Mouse (Mus musculus) testis, adult 2 months (tissue): Measurements from ENCODE around the gene Slc22a12. TPM values are rescaled to one million over a fixed set of nuclear protein-coding genes. Genes with fewer than 3 reads are reported as not detected.

ENCODE experiments used
- H3K27ac ChIP-seq: fragments of 200-500 bp; 2 replicates; pipeline ENCODE4 v1.5.1; 2012; ENCODE audit warnings: low read depth, low read length; ENCODE audit not compliant: control insufficient read depth, insufficient read depth
- H3K27me3 ChIP-seq: fragments of 200-500 bp; 2 replicates; pipeline ENCODE4 v1.6.1; 2012; ENCODE audit warnings: mild to moderate bottlenecking, low read length, moderate library complexity; ENCODE audit not compliant: control insufficient read depth, insufficient read depth
- H3K36me3 ChIP-seq: fragments of 200-500 bp; 2 replicates; pipeline ENCODE4 v1.6.1; 2012; ENCODE audit warnings: mild to moderate bottlenecking, low read length; ENCODE audit not compliant: control insufficient read depth, insufficient read depth
- H3K4me1 ChIP-seq: fragments of 200-500 bp; 2 replicates; pipeline ENCODE4 v1.6.1; 2012; ENCODE audit warnings: low read length; ENCODE audit not compliant: control insufficient read depth, insufficient read depth
- H3K4me3 ChIP-seq: fragments of 200-500 bp; 2 replicates; pipeline ENCODE4 v1.5.1; 2012; ENCODE audit warnings: low read depth, mild to moderate bottlenecking, low read length, moderate library complexity, mixed read lengths; ENCODE audit not compliant: control insufficient read depth
- CTCF ChIP-seq: fragments of 200-500 bp; IDR thresholded peaks from 2 replicates; pipeline ENCODE4 v1.5.1; 2012; ENCODE audit warnings: low read depth, mild to moderate bottlenecking, inconsistent platforms, low read length, moderate library complexity; ENCODE audit not compliant: control insufficient read depth, insufficient read depth, insufficient replicate concordance
- POLR2A ChIP-seq: fragments of 200-500 bp; IDR thresholded peaks from 2 replicates; pipeline ENCODE4 v1.6.1; 2012; ENCODE audit warnings: low read depth, mild to moderate bottlenecking, inconsistent platforms, low read length, moderate library complexity; ENCODE audit not compliant: control insufficient read depth
- polyA plus RNA-seq: library from polyadenylated mRNA; depleted of rRNA; stranded (reverse); fragments of >200 nt; gene quantifications from 2 replicates; pipeline ENCODE4 v1.2.3, GENCODE M21; 2012

The Slc22a12 gene
- polyA plus RNA-seq, 1 experiment = 6.9 TPM

- H3K27me3 ChIP-seq = peaks cover 2% of the 10 kb centered on the region
- TF ChIP-seq POLR2A (no peak), CTCF (no peak)
- no peaks in the 10 kb centered on the region for H3K36me3 ChIP-seq
- H3K27ac ChIP-seq = no peak overlapping the region
- H3K4me1 ChIP-seq = peaks cover 9% of the 10 kb centered on the region
- H3K4me3 ChIP-seq = no peak overlapping the region; the same call in 1 of the 2 replicates
Measured at GRCm38 (mm10) chr19:6497150-6497801, 45.6 kb downstream of the Slc22a12 start.

DNA sequence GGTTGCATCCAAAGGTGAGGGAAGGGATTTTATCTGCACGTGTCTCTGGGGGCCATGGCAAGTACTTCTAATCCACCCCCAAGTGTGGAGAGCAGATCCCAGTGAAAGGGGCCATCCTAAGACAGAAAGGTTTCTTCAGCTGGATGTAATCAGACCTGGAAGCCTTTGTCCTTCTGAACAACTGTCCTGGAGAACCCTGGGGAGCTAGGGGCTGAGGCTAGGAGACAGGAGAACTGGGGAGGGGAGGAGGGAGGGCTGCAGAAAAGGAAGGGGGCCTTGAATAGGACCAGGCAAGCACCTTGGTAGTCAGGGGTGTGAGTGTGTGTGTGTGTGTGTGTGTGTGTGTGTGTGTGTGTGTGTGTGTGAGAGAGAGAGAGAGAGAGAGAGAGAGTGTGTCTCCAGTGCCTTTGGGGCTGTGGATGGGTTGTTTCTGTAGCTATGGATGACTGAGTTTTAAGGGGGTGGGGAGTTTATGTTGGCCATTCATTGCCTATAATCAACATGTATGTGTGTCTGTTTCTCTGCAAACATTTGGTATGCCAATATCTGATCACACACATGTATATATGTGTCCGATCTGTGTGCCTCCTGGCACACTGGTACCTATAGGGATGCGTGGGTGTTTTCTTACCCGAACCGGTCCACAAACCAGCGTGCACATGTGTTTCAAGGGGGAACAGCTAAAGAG is 46.2 kb downstream of the Slc22a12 start:
- TF ChIP-seq CTCF = no peak
- TF ChIP-seq POLR2A = no peak
- Histone ChIP-seq H3K27me3 (peaks cover 2% of the 10 kb centered on the region), H3K4me1 (peaks cover 4% of the 10 kb centered on the region), H3K4me3 (no peak overlapping the region), H3K27ac (no peak overlapping the region), H3K36me3 (no peaks in the 10 kb centered on the region)

DNA sequence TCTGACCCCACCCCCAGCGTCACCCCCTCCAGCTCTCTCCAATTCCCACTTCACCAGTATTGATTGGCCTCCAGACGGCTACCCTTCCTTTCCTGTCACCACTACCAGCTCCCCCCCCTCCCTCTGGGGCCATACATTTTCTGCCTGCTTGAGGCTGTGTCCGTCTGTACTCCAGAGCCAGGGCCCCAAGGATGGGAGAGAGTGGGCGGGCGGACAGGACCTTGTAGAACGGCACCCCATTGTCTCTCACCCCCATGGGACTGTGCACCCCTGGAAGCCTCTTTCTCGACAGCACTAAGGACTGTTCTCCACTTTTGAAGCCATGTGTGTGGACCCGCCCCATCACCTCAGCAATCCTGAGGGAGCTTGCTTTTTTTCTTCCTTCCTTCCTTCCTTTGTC is 47.1 kb downstream of the Slc22a12 start:
- Histone ChIP-seq H3K27me3 (peaks cover 2% of the 10 kb centered on the region), H3K36me3 (no peaks in the 10 kb centered on the region)

GRCm38 (mm10) chr19:6494504-6495170 is 48.2 kb downstream of the Slc22a12 start:
- no peaks in the 10 kb centered on the region for H3K36me3 ChIP-seq
- H3K4me1 ChIP-seq = peaks cover 4% of the 10 kb centered on the region
- TF ChIP-seq POLR2A = no peak
- TF ChIP-seq CTCF = no peak
- H3K4me3 ChIP-seq = no peak overlapping the region
- no peak overlapping the region for H3K27ac ChIP-seq
- H3K27me3 ChIP-seq = peaks cover 2% of the 10 kb centered on the region

More for the DNA sequence above, 47.1 kb downstream of the Slc22a12 start:
- no peak overlapping the region for H3K27ac ChIP-seq
- peaks cover 4% of the 10 kb centered on the region for H3K4me1 ChIP-seq
- TF ChIP-seq CTCF = no peak
- TF ChIP-seq POLR2A = no peak
- no peak overlapping the region for H3K4me3 ChIP-seq

DNA sequence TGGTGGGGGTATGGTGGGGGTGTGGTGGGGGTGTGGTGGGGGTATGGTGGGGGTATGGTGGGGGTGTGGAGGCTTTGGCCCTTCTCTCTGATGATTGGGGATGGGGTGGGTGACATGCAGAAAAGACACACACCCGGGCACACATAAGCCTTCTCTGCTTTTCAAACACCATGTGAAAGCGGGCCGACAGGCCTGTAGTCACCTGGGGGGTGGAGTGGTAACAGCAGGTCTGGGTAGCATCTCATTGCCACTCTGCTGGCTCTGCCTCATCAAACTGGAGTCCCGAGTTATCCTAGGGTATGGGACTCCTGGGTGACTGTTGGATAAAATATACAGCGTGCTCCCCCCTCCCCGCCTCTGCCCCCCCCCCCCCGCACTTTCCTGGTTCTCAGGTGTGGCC is 48.8 kb downstream of the Slc22a12 start:
- TF ChIP-seq CTCF (no peak), POLR2A (no peak)
- no peak overlapping the region for H3K4me3 ChIP-seq
- no peak overlapping the region for H3K27ac ChIP-seq
- H3K36me3 ChIP-seq = no peaks in the 10 kb centered on the region
- H3K4me1 ChIP-seq = peaks cover 6% of the 10 kb centered on the region
- peaks cover 2% of the 10 kb centered on the region for H3K27me3 ChIP-seq

DNA sequence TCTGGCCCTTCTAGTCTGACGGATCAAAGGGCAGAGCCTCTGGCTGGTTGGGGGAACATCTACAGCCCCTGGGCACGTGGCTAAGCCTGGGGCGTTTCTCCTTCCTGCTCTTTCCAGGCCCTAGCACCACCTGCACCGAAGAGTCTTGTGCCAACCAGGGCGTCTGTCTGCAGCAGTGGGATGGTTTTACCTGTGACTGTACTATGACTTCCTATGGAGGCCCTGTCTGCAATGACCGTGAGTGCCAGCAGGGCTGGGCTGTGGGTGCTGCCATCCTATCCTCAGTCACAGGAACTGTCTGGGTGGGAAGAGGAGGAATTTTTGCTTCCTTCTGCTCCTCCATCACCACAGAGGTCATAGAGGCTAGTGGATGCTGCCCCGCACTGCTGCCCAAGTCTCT is 49.6 kb downstream of the Slc22a12 start:
- Histone ChIP-seq H3K4me1 (peaks cover 6% of the 10 kb centered on the region), H3K36me3 (no peaks in the 10 kb centered on the region), H3K27me3 (no peaks in the 10 kb centered on the region), H3K27ac (no peak overlapping the region), H3K4me3 (no peak overlapping the region)
- TF ChIP-seq POLR2A (no peak), CTCF (no peak)

DNA sequence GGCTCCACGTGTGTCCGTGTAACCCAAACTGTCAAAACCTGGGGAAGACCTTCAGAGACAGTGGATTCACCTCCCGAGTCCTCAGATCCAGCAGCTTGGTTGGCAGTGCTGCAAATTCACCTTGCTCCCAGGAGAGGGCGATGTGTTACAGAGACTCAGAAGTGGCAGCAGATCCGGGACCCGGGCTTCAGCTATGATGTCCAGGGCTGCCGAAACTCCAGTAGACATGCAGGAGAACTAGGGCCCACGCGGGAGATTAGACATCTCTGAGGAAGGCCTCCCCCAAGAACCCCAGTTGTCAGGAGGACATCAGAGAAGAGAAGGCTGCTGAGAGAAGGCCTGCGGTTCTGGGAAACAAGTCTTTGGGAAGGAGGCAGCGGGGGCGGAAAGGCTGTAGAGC is 50.7 kb downstream of the Slc22a12 start:
- H3K4me3 ChIP-seq = no peak overlapping the region
- no peaks in the 10 kb centered on the region for H3K27me3 ChIP-seq
- TF ChIP-seq POLR2A (no peak), CTCF (peak; percentile 59; the same call in 1 of the 2 replicates)
- peaks cover 5% of the 10 kb centered on the region for H3K4me1 ChIP-seq
- H3K27ac ChIP-seq = no peak overlapping the region
- H3K36me3 ChIP-seq = no peaks in the 10 kb centered on the region
